Mouse (Mus musculus): ENCODE results near the gene Sbp. TPM values are rescaled to one million over a fixed set of nuclear protein-coding genes. Genes with fewer than 3 reads are reported as not detected.
A peak's percentile ranks its signal among the peaks of the same experiment; 100 is the strongest.

Sbp gene
- total RNA-seq, 2 experiments from 2014 or later = not detected

DNA sequence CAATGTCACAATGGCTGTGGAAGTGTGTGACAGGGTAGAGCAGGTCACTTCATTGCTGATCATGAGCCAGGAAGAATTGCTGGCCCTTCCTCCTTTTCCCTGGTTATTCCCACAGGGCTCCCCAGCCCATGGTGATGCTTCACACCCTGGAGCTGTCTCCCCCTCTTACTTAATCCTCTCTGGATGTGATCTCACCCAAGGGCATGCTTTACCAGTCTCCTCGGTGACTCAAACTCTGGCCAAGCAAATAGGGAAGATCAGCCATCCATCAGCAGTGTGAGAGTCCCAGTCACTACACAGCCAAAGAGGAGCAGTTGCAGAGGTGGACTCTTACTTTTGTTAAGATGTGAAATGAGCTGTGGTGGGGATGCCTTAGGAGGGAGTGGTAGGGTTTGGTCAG lies 43.5 kb downstream of the Sbp start:
- intact Hi-C loops (cut with DNase I) = no loop called here
- DNase-seq = no peak

GRCm38 (mm10) chr17:23989802-23990201 lies 48.3 kb downstream of the Sbp start:
- intact Hi-C loops (cut with DNase I) = no loop called here
- no peak for DNase-seq

- DNase-seq = no peak
- intact Hi-C loops (cut with DNase I) = loop anchor here (2.0 kb wide), 1 partner anchor 24 kb away; no protein-coding TSS in a partner anchor
Observed at GRCm38 (mm10) chr17:23992789-23993553, 51.5 kb downstream of the Sbp start.

DNA sequence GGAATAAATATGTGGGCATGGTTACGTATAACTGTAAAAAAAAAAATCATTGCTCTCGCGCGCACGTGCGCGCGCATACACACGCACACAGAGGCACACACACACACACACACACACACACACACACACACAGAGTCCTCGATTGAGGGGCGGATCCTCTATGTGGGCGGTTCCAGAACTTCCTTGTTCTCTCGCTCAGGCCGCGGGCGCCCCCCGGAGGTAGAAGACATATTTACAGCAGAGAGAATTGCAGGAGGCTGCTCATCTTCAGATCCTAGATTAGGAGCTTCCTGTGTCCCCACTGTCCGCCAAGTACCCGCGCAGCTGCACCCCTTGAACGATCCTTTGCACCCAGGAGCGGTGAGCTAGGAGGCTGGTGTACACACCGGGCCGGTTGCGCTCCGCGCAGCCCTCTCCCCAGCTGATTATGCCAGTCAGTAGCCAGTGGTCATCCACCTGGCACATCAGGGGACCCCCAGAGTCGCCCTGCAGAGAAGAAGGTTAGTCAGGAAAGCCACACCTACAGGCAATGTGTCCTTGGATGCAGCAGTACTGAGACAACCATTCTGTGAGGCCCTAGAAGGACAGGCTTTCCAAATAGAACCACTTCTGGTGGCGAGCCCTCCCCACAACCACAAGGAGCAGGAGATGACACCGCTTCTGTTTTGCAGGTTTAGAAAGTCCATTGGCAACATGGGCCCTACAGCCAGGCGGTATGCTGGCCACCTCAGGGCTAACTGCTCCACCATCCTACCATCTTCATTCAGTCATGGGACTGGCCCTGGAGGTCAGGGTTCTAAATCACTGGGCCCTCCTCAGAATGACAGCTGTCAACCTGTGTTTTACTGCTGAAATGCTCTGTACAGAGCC lies 52.3 kb downstream of the Sbp start:
- intact Hi-C loops (cut with DNase I) = loop anchor here (2.0 kb wide), 1 partner anchor 25 kb away; no protein-coding TSS in a partner anchor

DNA sequence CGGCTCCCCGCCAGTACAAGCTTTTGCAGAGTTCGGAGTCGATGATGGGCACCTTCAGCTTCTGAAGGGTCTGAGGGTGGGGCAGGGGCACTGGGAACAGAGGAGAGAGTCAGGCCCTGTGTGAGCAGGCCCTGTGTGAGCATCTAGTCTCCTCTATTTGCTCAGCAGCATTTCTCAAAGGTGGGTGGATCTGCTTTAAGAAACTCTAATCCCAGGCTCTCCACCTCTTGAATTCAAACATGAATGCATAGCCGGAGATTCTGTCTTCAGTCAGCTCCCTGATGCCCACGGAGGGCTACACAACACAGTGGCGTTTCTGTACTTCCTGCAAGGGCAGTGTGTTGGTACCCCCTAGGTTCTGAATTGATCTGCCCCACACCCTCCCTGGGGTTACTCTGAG lies 53.2 kb downstream of the Sbp start:
- DNase-seq = no peak
- intact Hi-C loops (cut with DNase I) = no loop called here

More for the DNA sequence above, 52.3 kb downstream of the Sbp start:
- peak; percentile 85 to 93 for DNase-seq

Other genes with a start within 250 kb of the Sbp start
- gene 1520401A03Rik, start 218.9 kb upstream of the Sbp start, total RNA-seq (2021) = not detected
- gene Pkmyt1, start 215.3 kb upstream of the Sbp start, total RNA-seq (2021) = 1 to 10 TPM; 3.1 to 3.6 TPM
- gene Paqr4, start 200.8 kb upstream of the Sbp start, total RNA-seq (2021) = 10 to 100 TPM; 21.8 to 23.4 TPM
- not detected for gene Kremen2, start 195.8 kb upstream of the Sbp start, total RNA-seq (2021)
- 10 to 100 TPM; 30.2 to 30.8 TPM for gene Flywch1, start 170.1 kb upstream of the Sbp start, total RNA-seq (2021)
- gene Flywch2, start 155.6 kb upstream of the Sbp start, total RNA-seq (2021) = 1 to 10 TPM; 1.6 TPM
- gene Srrm2, start 151.1 kb upstream of the Sbp start, total RNA-seq (2021) = 100 to 1,000 TPM; 192 to 227 TPM
- gene Elob, start 112.5 kb upstream of the Sbp start, total RNA-seq (2021) = 100 to 1,000 TPM; 339 to 355 TPM
- not detected for gene Prss33, start 105.6 kb upstream of the Sbp start, total RNA-seq (2021)
- not detected for gene Prss32, start 97.8 kb upstream of the Sbp start, total RNA-seq (2021)
- gene Prss41, start 97.5 kb upstream of the Sbp start, total RNA-seq (2021) = not detected
- not detected for gene Prss21, start 73.6 kb upstream of the Sbp start, total RNA-seq (2021)
- not detected for gene Dcpp1, start 60.8 kb upstream of the Sbp start, total RNA-seq (2021)
- gene Dcpp2, start 60.8 kb upstream of the Sbp start, total RNA-seq (2021) = not detected
- not detected for gene Dcpp3, start 24.2 kb upstream of the Sbp start, total RNA-seq (2021)
- gene Sbpl, start 13.6 kb downstream of the Sbp start, total RNA-seq (2021) = not detected
- gene Prss30, start 38.9 kb downstream of the Sbp start, total RNA-seq (2021) = not detected
- gene Prss22, start 56.4 kb downstream of the Sbp start, total RNA-seq (2021) = not detected
- not detected for gene Prss27, start 96.5 kb downstream of the Sbp start, total RNA-seq (2021)
- 10 to 100 TPM; 14.4 to 14.6 TPM for gene Kctd5, start 131.8 kb downstream of the Sbp start, total RNA-seq (2021)
- 10 to 100 TPM; 46.2 to 47.8 TPM for gene Pdpk1, start 209.3 kb downstream of the Sbp start, total RNA-seq (2021)
- gene Amdhd2, start 222.1 kb downstream of the Sbp start, total RNA-seq (2021) = 10 to 100 TPM; 12.2 to 12.7 TPM
- 100 to 1,000 TPM; 241 to 249 TPM for gene Atp6v0c, start 228.0 kb downstream of the Sbp start, total RNA-seq (2021)

All from heart, postnatal 14 days (tissue).